Mouse (Mus musculus) liver, embryonic 12.5 days (tissue): ENCODE data around the gene Pigk. TPM values are rescaled to one million over a fixed set of nuclear protein-coding genes. Genes with fewer than 3 reads are reported as not detected.

Experiments used
- ATAC-seq: fragments of 200-750 bp; cut with Nextera tagmentation; 2 replicates; pipeline ENCODE4 v1.8.0; 2017; ENCODE audit warnings: moderate number of reproducible peaks, mild to moderate bottlenecking, moderate library complexity
- H3K27ac ChIP-seq: fragments of 300-500 bp; sonication (generic); 2 replicates; pipeline ENCODE4 v1.5.1; 2016; ENCODE audit warnings: mild to moderate bottlenecking
- H3K27me3 ChIP-seq: fragments of 300-500 bp; sonication (generic); replicated peaks from 2 replicates; pipeline ENCODE4 v1.6.1; 2016; ENCODE audit warnings: mild to moderate bottlenecking, moderate library complexity
- H3K36me3 ChIP-seq: fragments of 300-500 bp; sonication (generic); 2 replicates; pipeline ENCODE4 v1.6.1; 2016; ENCODE audit warnings: mild to moderate bottlenecking, moderate library complexity
- H3K4me1 ChIP-seq: fragments of 300-500 bp; sonication (generic); 2 replicates; pipeline ENCODE4 v1.6.1; 2016
- H3K4me2 ChIP-seq: fragments of 300-500 bp; sonication (generic); 2 replicates; pipeline ENCODE4 v1.6.1; 2016; ENCODE audit warnings: mild to moderate bottlenecking, moderate library complexity
- H3K4me3 ChIP-seq: fragments of 300-500 bp; sonication (generic); 2 replicates; pipeline ENCODE4 v1.5.1; 2016; ENCODE audit warnings: mild to moderate bottlenecking, moderate library complexity
- H3K9ac ChIP-seq: fragments of 300-500 bp; sonication (generic); 2 replicates; pipeline ENCODE4 v1.6.1; 2016; ENCODE audit warnings: mild to moderate bottlenecking, moderate library complexity
- H3K9me3 ChIP-seq: fragments of 300-500 bp; sonication (generic); replicated peaks from 2 replicates; pipeline ENCODE4 v1.6.1; 2016; ENCODE audit warnings: mild to moderate bottlenecking, moderate library complexity
- WGBS: fragments of 180-500 bp; shearing (Covaris S2); methylation state at CpG from one replicate; pipeline ENCODE4 v1.1.7; 2016; ENCODE audit not compliant: insufficient replicate concordance; 5-methylcytosine and 5-hydroxymethylcytosine counted together
- polyA plus RNA-seq: library from polyadenylated mRNA; unstranded; fragments of >200 nt; fragmentation: Nextera tagmentation; extraction: Ambion mirVana; gene quantifications from 2 replicates; pipeline ENCODE4 v1.2.1, GENCODE M21; 2016

Gene Pigk
- polyA plus RNA-seq, 1 experiment from 2014 or later: 34.5 TPM

- H3K36me3 ChIP-seq: no peaks in the 10 kb centered on the region
- WGBS: 56% methylated on average over 1 of the region's 1 CpGs
- H3K4me3 ChIP-seq: no peak overlapping the region
- no peak overlapping the region for H3K9ac ChIP-seq
- no peak overlapping the region for H3K4me2 ChIP-seq
- no peak overlapping the region for H3K27ac ChIP-seq
- 0 out of 2 replicates have a peak, but pooled peaks cover 13% of the 10 kb centered on the region for H3K27me3 ChIP-seq
- no peak for ATAC-seq
- no peaks in the 10 kb centered on the region for H3K4me1 ChIP-seq
- no peaks in the 10 kb centered on the region for H3K9me3 ChIP-seq
Observed at GRCm38 (mm10) chr3:152861978-152862377, 148.1 kb downstream of the Pigk start.

GRCm38 (mm10) chr3:152866035-152866965 is 152.4 kb downstream of the Pigk start:
- H3K4me2 ChIP-seq: no peak overlapping the region
- no peaks in the 10 kb centered on the region for H3K36me3 ChIP-seq
- 0 out of 2 replicates have a peak, but pooled peaks cover 12% of the 10 kb centered on the region for H3K27me3 ChIP-seq
- ATAC-seq: no peak
- no peaks in the 10 kb centered on the region for H3K4me1 ChIP-seq
- H3K9me3 ChIP-seq: no peaks in the 10 kb centered on the region
- 71% methylated on average over 22 of the region's 22 CpGs for WGBS
- H3K9ac ChIP-seq: no peak overlapping the region
- H3K4me3 ChIP-seq: no peak overlapping the region
- H3K27ac ChIP-seq: no peak overlapping the region

- no peak for ATAC-seq
- no peak overlapping the region for H3K27ac ChIP-seq
- 72% methylated on average over 12 of the region's 12 CpGs for WGBS
Observed at GRCm38 (mm10) chr3:152867654-152868525, 154.0 kb downstream of the Pigk start.

GRCm38 (mm10) chr3:152872054-152872453 is 158.2 kb downstream of the Pigk start:
- Histone ChIP-seq H3K36me3 (no peaks in the 10 kb centered on the region), H3K4me1 (no peaks in the 10 kb centered on the region), H3K4me3 (no peak overlapping the region), H3K9me3 (no peaks in the 10 kb centered on the region), H3K27me3 (no peaks in the 10 kb centered on the region), H3K4me2 (no peak overlapping the region), H3K27ac (no peak overlapping the region), H3K9ac (no peak overlapping the region)
- WGBS: 74% methylated on average over 12 of the region's 12 CpGs
- ATAC-seq: no peak

More at GRCm38 (mm10) chr3:152867654-152868525, 154.0 kb downstream of the Pigk start:
- Histone ChIP-seq H3K9ac (no peak overlapping the region), H3K9me3 (no peaks in the 10 kb centered on the region), H3K27me3 (0 out of 2 replicates have a peak, but pooled peaks cover 3% of the 10 kb centered on the region), H3K4me1 (no peaks in the 10 kb centered on the region), H3K36me3 (no peaks in the 10 kb centered on the region), H3K4me2 (no peak overlapping the region), H3K4me3 (no peak overlapping the region)

GRCm38 (mm10) chr3:152872596-152872995 is 158.7 kb downstream of the Pigk start:
- no peak overlapping the region for H3K4me2 ChIP-seq
- no peaks in the 10 kb centered on the region for H3K9me3 ChIP-seq
- H3K9ac ChIP-seq: no peak overlapping the region
- H3K4me1 ChIP-seq: no peaks in the 10 kb centered on the region
- H3K27me3 ChIP-seq: no peaks in the 10 kb centered on the region
- ATAC-seq: no peak
- no peaks in the 10 kb centered on the region for H3K36me3 ChIP-seq
- H3K4me3 ChIP-seq: no peak overlapping the region
- WGBS: 62% methylated on average over 6 of the region's 6 CpGs
- H3K27ac ChIP-seq: no peak overlapping the region

- no peaks in the 10 kb centered on the region for H3K27me3 ChIP-seq
Observed at GRCm38 (mm10) chr3:152874431-152875355, 160.8 kb downstream of the Pigk start.

GRCm38 (mm10) chr3:152875723-152876290 is 161.9 kb downstream of the Pigk start:
- no peak overlapping the region for H3K9ac ChIP-seq
- ATAC-seq: no peak
- WGBS: 60% methylated on average over 6 of the region's 6 CpGs

More at GRCm38 (mm10) chr3:152874431-152875355, 160.8 kb downstream of the Pigk start:
- no peaks in the 10 kb centered on the region for H3K9me3 ChIP-seq
- no peaks in the 10 kb centered on the region for H3K4me1 ChIP-seq
- no peak overlapping the region for H3K4me3 ChIP-seq
- 78% methylated on average over 17 of the region's 17 CpGs for WGBS
- no peak for ATAC-seq
- no peak overlapping the region for H3K4me2 ChIP-seq
- no peak overlapping the region for H3K9ac ChIP-seq
- no peak overlapping the region for H3K27ac ChIP-seq
- no peaks in the 10 kb centered on the region for H3K36me3 ChIP-seq

GRCm38 (mm10) chr3:152880121-152880835 is 166.4 kb downstream of the Pigk start:
- H3K4me1 ChIP-seq: no peaks in the 10 kb centered on the region
- 74% methylated on average over 15 of the region's 15 CpGs for WGBS
- H3K36me3 ChIP-seq: no peaks in the 10 kb centered on the region
- no peak overlapping the region for H3K9ac ChIP-seq
- H3K4me2 ChIP-seq: no peak overlapping the region
- H3K4me3 ChIP-seq: no peak overlapping the region
- no peaks in the 10 kb centered on the region for H3K9me3 ChIP-seq
- no peak overlapping the region for H3K27ac ChIP-seq
- no peak for ATAC-seq
- H3K27me3 ChIP-seq: no peaks in the 10 kb centered on the region

More at GRCm38 (mm10) chr3:152875723-152876290, 161.9 kb downstream of the Pigk start:
- Histone ChIP-seq H3K27me3 (no peaks in the 10 kb centered on the region), H3K36me3 (no peaks in the 10 kb centered on the region), H3K4me3 (no peak overlapping the region), H3K27ac (no peak overlapping the region), H3K4me1 (no peaks in the 10 kb centered on the region), H3K4me2 (no peak overlapping the region), H3K9me3 (no peaks in the 10 kb centered on the region)

- no peak overlapping the region for H3K9ac ChIP-seq
- H3K4me3 ChIP-seq: no peak overlapping the region
- H3K9me3 ChIP-seq: no peaks in the 10 kb centered on the region
- no peaks in the 10 kb centered on the region for H3K36me3 ChIP-seq
- no peaks in the 10 kb centered on the region for H3K4me1 ChIP-seq
- H3K27ac ChIP-seq: no peak overlapping the region
- no peaks in the 10 kb centered on the region for H3K27me3 ChIP-seq
- WGBS: 76% methylated on average over 4 of the region's 4 CpGs
- H3K4me2 ChIP-seq: no peak overlapping the region
- ATAC-seq: no peak
Observed at GRCm38 (mm10) chr3:152881706-152882105, 167.8 kb downstream of the Pigk start.

- no peaks in the 10 kb centered on the region for H3K36me3 ChIP-seq
- no peak overlapping the region for H3K4me3 ChIP-seq
- no peak overlapping the region for H3K4me2 ChIP-seq
- H3K27ac ChIP-seq: no peak overlapping the region
- H3K9me3 ChIP-seq: no peaks in the 10 kb centered on the region
- no peaks in the 10 kb centered on the region for H3K27me3 ChIP-seq
- H3K4me1 ChIP-seq: peaks cover 9% of the 10 kb centered on the region
- ATAC-seq: no peak
- WGBS: 81% methylated on average over 3 of the region's 3 CpGs
- no peak overlapping the region for H3K9ac ChIP-seq
Observed at GRCm38 (mm10) chr3:152883556-152883955, 169.7 kb downstream of the Pigk start.
